Mouse (Mus musculus) hematopoietic stem cell, adult 5-6 weeks (primary cell): ENCODE data around the gene Olfr1350. TPM values are rescaled to one million over a fixed set of nuclear protein-coding genes. Genes with fewer than 3 reads are reported as not detected.
"Not testable (repeated sequence)": the region's sequence is repeated elsewhere in the genome, so short reads cannot be mapped to it uniquely, and the experiment has no call there.

Source experiments
- ATAC-seq, 2 experiments: fragments of 125-278 bp in 1 of 2; replicated peaks in 1 of 2; 2 replicates each; pipeline ENCODE4 v1.8.0; 2016 to 2017; ENCODE audit warnings: inconsistent platforms in 2 of 2, mild to moderate bottlenecking in 2 of 2, moderate number of reproducible peaks in 2 of 2, low read depth in 1 of 2, moderate TSS enrichment in 1 of 2; ENCODE audit not compliant: low FRiP score in 2 of 2, poor library complexity in 2 of 2, severe bottlenecking in 2 of 2, insufficient read depth in 1 of 2, low TSS enrichment in 1 of 2
- total RNA-seq: library from RNA; stranded (forward); fragments of 172-1452, 232-1000 nt; gene quantifications from 2 replicates; pipeline ENCODE4 v1.2.3, GENCODE M21; 2017

The Olfr1350 gene
- total RNA-seq = not detected in 2 replicates

DNA sequence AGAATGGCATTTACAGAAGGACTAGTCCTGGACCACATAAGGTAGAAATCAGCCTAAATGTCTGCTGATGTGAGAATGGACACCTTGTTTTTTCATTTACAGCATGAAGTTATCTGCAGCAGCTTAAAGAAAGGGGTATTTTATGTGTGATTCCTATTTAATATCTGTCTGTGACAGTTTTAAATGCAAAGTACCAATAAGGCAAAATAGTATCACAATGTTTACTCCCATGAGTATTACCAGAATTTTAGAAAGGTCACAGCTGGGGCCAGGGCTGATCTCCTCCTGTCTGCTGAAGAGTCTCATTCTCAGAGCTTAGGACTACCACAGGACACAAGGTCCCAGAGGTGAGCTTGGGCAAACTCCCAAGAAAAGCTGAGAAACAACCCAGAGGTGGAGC, at the start of gene Olfr1350:
TSS of gene Olfr1350 (plus strand) at position 301 of the 400 bp plus-strand sequence.
- no peak for ATAC-seq

DNA sequence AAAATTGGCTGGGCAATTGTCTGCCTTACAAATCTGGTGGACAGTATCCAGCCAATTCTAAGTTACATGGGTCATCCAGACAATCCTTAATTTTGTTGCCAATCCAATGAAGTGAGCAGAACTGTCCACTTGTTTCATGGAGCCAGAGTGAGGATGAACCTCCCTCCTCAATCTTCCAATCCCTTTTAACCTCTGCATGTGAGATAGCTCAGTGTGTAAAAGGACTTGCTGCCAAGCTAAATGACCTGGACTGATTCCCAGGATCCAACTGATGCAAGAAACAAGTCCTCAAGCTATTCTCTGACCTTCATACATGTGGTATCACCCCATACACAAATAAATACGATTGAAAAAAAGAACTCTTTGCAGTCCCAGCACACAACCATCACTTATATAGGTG, 43.0 kb upstream of the Olfr1350 start:
- no peak for ATAC-seq

DNA sequence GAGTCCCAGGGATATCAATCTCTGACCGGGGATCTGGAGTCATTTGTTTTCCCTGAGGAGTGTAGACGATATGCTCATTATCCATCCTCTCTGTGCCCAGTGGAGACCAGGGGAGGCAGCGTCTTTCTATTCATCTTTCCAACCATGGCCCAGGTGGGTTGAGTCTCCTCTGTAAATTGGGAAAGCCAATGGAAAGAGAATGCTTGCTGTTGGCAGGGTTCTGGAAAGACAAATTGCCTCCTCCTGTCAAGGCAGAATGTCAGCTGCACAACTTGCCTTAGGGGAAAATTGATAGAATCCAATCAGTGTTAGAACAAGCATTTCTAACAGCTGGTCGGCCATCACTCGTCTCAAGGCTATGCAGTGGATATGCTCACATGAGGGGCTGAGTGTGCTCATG, 41.8 kb upstream of the Olfr1350 start, which contains the start of gene Olfr1349:
TSS of gene Olfr1349 (minus strand) at position 101 of the 400 bp plus-strand sequence.
- ATAC-seq = no peak

DNA sequence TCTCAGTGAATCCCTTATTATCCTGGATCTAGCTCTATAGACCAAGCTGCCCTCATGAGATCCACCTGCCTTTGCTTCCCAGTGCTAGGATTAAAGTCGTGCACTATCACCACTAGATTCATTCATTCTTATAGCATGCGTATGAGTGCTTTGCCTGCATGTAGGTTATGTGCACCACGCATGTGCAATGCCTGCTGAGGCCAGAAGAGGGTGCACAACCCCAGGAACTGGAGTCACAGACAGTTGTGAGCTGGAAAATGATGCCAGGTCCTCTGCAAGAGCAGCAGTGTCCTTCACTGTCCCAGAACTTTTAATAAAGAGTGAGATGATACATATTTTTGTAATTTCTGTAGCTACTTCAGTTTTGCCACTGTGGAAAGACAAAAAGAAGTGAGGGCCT, 39.6 kb upstream of the Olfr1350 start:
- ATAC-seq = no peak

DNA sequence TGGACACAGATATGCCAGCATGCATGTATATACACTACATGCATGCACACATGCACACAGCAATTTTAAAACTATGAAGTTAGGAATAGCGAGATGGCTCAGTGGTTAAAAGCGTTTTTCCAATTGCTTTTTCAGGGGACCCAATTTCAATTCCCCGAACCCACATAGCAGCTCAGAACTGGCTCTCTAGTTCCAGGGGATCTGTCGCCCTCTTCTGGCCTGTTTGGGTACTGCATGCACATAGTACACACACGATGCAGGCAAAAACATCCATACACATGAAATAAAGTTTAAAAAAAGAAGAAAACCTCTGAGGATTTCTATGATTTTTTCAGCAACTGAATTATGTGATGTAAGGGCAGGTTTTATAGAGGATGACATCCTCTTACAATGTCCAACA, 38.5 kb upstream of the Olfr1350 start:
- no peak for ATAC-seq

DNA sequence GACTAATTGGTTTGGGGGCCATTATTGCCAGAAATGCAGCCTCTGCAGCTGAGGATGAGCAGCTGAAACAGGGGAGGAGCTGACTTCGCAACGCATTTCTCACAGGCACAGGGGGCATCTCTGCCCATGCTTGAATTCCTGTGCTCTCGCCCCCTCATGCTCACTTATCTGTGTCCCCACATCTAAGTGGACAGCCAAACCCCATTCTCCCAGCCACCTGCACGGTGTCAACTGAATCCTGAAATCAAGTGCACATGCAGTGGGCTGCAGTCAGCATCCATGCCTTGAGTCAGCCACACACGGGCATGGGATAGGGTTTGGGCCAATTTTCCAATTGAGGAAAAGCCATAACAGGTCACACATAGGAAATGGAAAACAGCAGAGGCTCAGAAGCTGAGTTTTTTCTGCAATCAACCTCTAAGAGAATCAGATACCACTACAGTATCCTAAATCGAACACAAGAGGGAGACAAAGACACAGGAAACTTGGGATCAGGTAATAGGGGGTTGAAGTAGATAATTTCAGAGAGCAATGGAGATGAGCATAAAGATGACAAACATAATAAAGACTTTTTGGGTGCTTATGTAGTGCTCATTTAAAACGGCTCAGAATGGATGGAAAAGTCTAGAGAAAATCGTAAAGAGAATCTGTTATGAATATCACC, 21.6 kb downstream of the Olfr1350 start:
- ATAC-seq = no peak

DNA sequence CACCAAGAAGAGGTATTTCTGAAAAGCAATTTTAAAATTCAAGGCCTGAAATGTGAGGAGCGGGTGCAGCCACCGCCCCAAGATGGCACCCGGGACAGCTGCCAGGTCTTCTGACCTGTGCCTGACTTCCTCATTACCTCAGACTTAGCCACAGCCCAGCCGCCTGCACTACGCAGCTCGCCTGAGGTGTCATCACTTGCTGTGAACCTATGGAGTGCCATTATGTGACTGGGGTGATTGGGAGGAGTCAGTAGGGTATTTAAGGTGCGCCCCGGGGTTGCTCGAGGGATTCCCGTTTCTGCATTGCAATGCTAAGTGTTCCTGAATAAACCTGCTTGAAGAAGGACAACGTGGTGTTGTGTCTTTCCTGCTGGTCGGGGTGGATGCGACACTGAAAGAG, 24.1 kb downstream of the Olfr1350 start:
- not testable (repeated sequence) for ATAC-seq

DNA sequence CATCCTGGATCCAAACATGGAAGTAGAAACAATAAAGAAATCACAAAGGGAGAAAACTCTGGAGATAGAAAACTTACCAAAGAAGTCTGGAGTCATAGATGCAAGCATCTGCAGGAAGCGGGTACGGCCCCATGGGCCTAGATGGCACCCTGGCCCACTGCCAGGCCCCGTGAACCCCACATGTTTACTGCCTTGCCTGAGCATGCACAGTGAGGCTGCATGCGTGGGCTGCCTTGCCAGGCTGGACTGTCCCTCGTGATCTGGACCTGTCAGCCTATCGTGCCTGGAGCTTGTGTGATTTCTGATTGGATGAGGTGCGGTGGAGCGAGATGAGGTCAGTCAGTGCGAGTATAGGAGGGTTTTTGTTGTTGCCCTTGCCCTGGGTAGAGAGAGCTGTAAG, 38.7 kb downstream of the Olfr1350 start:
- ATAC-seq = no peak

Other genes with a start within 250 kb of the Olfr1350 start
- gene Zfp583, start 233.6 kb upstream of the Olfr1350 start, total RNA-seq = 4.4 and 5.0 TPM in 2 replicates
- gene Gm3854, start 221.1 kb upstream of the Olfr1350 start, total RNA-seq = 1.8 TPM in 2 replicates
- 6.7 and 11.2 TPM in 2 replicates for gene Zfp78, start 201.6 kb upstream of the Olfr1350 start, total RNA-seq
- 7.3 and 7.4 TPM in 2 replicates for gene Zfp28, start 181.5 kb upstream of the Olfr1350 start, total RNA-seq
- gene Smim17, start 166.1 kb upstream of the Olfr1350 start, total RNA-seq = not detected in 2 replicates
- not detected in 2 replicates for gene Gm20715, start 154.6 kb upstream of the Olfr1350 start, total RNA-seq
- gene Olfr1344, start 126.2 kb upstream of the Olfr1350 start, total RNA-seq = not detected in 2 replicates
- not detected in 2 replicates for gene Olfr1336, start 108.7 kb upstream of the Olfr1350 start, total RNA-seq
- gene Olfr1346, start 97.7 kb upstream of the Olfr1350 start, total RNA-seq = not detected in 2 replicates
- gene Olfr5, start 77.9 kb upstream of the Olfr1350 start, total RNA-seq = not detected in 2 replicates
- gene Olfr1347, start 65.1 kb upstream of the Olfr1350 start, total RNA-seq = not detected in 2 replicates
- gene Olfr1348, start 56.1 kb upstream of the Olfr1350 start, total RNA-seq = not detected in 2 replicates
- not detected in 2 replicates for gene Olfr1349, start 41.9 kb upstream of the Olfr1350 start, total RNA-seq
- gene Zim1, start 131.6 kb downstream of the Olfr1350 start, total RNA-seq = not detected in 2 replicates
- not detected in 2 replicates for gene Peg3, start 165.6 kb downstream of the Olfr1350 start, total RNA-seq
- 0.45 TPM in 1 of 2 replicates, not detected in the other for gene Usp29, start 165.7 kb downstream of the Olfr1350 start, total RNA-seq